Mouse (Mus musculus): Measurements from ENCODE around the gene Rpl11.
"Not testable (repeated sequence)": the region's sequence is repeated elsewhere in the genome, so short reads cannot be mapped to it uniquely, and the experiment has no call there.

The Rpl11 gene

GRCm38 (mm10) chr4:136022924-136023323 is 30.3 kb downstream of the Rpl11 start:
- peak; percentile 53 for DNase-seq

- peak; percentile 100 for DNase-seq
Measured at GRCm38 (mm10) chr4:136021549-136022047, 31.6 kb downstream of the Rpl11 start, which contains the start of gene Eloa. Eloa (minus strand) TSS chr4:136021763.

- no peak for DNase-seq
Measured at GRCm38 (mm10) chr4:136020743-136021548, 32.3 kb downstream of the Rpl11 start.

- no peak for DNase-seq
Measured at GRCm38 (mm10) chr4:136016059-136016602, 37.1 kb downstream of the Rpl11 start.

- no peak for DNase-seq
Measured at GRCm38 (mm10) chr4:136010586-136010985, 42.6 kb downstream of the Rpl11 start.

GRCm38 (mm10) chr4:136008782-136009447 is 44.3 kb downstream of the Rpl11 start:
- no peak for DNase-seq

GRCm38 (mm10) chr4:136006821-136007220 is 46.4 kb downstream of the Rpl11 start:
- no peak for DNase-seq

- no peak for DNase-seq
Measured at GRCm38 (mm10) chr4:136004921-136005320, 48.3 kb downstream of the Rpl11 start.

GRCm38 (mm10) chr4:136004107-136004675 is 49.0 kb downstream of the Rpl11 start:
- DNase-seq: no peak

GRCm38 (mm10) chr4:135995118-135995517 is 58.1 kb downstream of the Rpl11 start:
- DNase-seq: no peak

GRCm38 (mm10) chr4:135993941-135994340 is 59.3 kb downstream of the Rpl11 start:
- no peak for DNase-seq

- DNase-seq: no peak
Measured at GRCm38 (mm10) chr4:135987714-135988113, 65.5 kb downstream of the Rpl11 start.

GRCm38 (mm10) chr4:135986943-135987710 is 66.1 kb downstream of the Rpl11 start, which contains the start of gene Pithd1:
Pithd1 (minus strand) TSS chr4:135987264.
- DNase-seq: peak; percentile 95

GRCm38 (mm10) chr4:135986301-135986942 is 66.8 kb downstream of the Rpl11 start:
- peak; percentile 26 for DNase-seq

- DNase-seq: no peak
Measured at GRCm38 (mm10) chr4:135985769-135986168, 67.5 kb downstream of the Rpl11 start.

GRCm38 (mm10) chr4:135985193-135985592 is 68.0 kb downstream of the Rpl11 start:
- DNase-seq: no peak

- DNase-seq: no peak
Measured at GRCm38 (mm10) chr4:135984556-135984955, 68.7 kb downstream of the Rpl11 start.

GRCm38 (mm10) chr4:135981524-135982063 is 71.6 kb downstream of the Rpl11 start:
- no peak for DNase-seq

GRCm38 (mm10) chr4:135980223-135980622 is 73.0 kb downstream of the Rpl11 start:
- not testable (repeated sequence) for DNase-seq

Data from thymus, postnatal 4 days (tissue).